Mouse (Mus musculus) gastrocnemius, postnatal 14 days (tissue): ENCODE results near the gene Shroom1. TPM values are rescaled to one million over a fixed set of nuclear protein-coding genes. Genes with fewer than 3 reads are reported as not detected.

Experiments
- DNase-seq: peaks from one replicate; pipeline ENCODE4 v3.0.0; 2021; ENCODE audit warnings: mixed read lengths
- intact Hi-C: fragments of 180-260 bp; cut with DNase I; formaldehyde crosslinking; loops from one replicate; pipeline ENCODE4 v1.15.1; 2025; ENCODE audit warnings: low total_unique reads
- total RNA-seq, 2 experiments: library from RNA; stranded (reverse); gene quantifications; 2 replicates each; pipeline ENCODE4 v1.2.3; 2021

Shroom1 gene
- total RNA-seq, 2 experiments from 2014 or later, result 0.31 to 0.38 TPM

- intact Hi-C loops, result no loop called here
- DNase-seq, result no peak
These were observed 13.1 kb upstream of the Shroom1 start for GRCm38 (mm10) chr11:53443861-53444260.

DNA sequence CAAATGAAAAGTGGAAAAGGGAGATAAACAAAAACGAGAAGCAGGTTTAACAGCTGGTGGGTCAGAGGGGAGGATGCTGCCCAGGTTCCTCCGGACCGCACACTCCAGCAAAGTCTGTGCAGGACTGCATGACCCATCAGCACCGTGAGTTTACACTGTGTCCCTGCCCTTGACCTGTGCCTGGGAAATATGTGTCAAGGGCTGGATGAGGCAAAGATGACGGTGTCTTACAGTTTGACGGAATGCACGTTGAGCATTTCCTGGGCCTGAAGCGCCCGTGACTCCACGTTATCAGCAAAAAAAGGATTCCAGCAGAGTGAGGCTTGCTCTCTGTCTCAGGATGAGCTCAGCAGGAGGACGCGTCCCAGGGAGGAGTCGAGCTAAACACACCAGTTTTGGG, 11.4 kb upstream of the Shroom1 start:
- no peak for DNase-seq
- intact Hi-C loops, result no loop called here

- no peak for DNase-seq
- intact Hi-C loops, result no loop called here
These were observed 10.8 kb upstream of the Shroom1 start for GRCm38 (mm10) chr11:53446183-53446582.

DNA sequence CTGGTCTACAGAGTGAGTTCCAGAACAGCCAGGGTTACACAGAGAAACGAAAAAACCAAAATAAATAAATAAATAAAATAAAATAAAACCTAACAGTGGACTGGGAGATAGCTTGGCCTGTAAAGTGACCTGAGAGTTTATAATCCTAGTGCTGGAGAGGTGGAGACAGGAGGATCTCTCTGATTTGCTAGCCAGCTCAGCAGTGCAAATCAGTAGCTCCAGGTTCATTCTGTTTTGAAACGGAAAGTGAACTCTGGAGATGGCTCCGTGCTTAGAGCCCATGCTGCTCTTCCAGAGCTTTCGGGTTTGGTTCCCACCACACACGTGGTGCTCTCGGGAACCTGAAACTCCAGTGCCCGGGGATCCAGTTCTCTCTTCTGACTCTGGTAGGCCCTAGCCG, 9.0 kb upstream of the Shroom1 start:
- intact Hi-C loops, result no loop called here
- DNase-seq, result no peak

- intact Hi-C loops, result no loop called here
- peak; percentile 25 for DNase-seq
These were observed 8.5 kb upstream of the Shroom1 start for GRCm38 (mm10) chr11:53448529-53448928.

- DNase-seq, result no peak
- intact Hi-C loops, result no loop called here
These were observed 6.8 kb upstream of the Shroom1 start for GRCm38 (mm10) chr11:53450070-53450705.

DNA sequence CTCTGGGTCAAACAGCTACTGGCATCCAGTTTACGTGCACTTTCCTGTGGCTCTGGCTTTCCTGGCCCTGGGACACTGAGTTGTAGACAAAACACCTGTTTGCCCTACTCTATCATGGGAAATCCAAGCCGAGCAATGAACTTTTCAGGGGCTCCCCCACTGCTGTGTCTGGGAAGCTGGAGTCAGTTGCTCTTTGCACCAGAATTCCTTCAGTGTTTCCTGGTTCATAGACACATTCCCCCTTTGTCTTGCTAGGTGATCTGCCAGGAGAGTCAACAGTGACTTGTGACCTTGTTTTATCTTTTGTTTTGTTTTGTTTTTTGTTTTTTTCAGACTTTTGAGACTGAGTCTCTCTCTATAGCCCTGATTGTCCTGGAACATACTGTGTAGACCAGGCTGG, 5.6 kb upstream of the Shroom1 start:
- no peak for DNase-seq
- intact Hi-C loops, result no loop called here

DNA sequence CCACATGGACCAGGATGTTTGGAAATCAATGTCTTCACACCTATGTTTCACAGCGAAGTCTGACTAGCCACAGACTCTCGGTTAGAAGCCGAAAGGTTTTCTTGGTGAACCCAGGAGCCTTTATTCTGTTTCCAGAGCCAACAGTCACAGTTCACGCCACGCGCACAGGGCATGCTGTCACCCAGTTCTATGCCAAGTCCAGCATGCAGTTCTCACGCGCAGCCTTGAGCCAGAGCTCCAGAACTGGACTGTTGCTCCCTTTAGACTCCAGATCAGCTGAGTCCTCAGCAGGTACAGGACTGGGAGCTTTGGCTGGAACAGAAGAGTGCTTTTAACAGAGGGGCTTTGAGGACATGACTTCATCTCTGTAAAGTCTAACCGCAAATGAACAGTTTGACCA, 4.6 kb upstream of the Shroom1 start:
- intact Hi-C loops, result no loop called here
- no peak for DNase-seq

GRCm38 (mm10) chr11:53453031-53453430, 4.0 kb upstream of the Shroom1 start:
- no peak for DNase-seq
- intact Hi-C loops, result no loop called here

- intact Hi-C loops, result no loop called here
- DNase-seq, result no peak
These were observed 458 bp downstream of the Shroom1 start for GRCm38 (mm10) chr11:53457372-53457954.

DNA sequence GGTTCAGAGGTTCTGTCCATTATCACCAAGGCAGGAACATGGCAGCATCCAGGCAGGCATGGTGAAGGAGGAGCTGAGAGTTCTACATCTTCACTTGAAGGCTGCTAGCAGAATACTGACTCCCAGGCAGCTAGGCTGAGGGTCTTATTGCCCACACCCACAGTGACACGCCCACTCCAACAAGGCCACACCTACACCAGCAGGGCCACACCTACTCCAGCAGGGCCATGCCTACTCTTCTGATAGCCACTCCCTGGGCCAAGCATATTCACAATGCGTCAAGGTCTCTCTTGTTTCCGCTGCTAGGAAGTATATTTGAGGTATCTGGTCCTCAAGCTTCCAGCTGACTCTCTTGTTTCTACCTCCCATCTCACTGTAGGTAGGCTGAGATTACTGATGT, 2.0 kb downstream of the Shroom1 start:
- intact Hi-C loops, result no loop called here
- DNase-seq, result no peak

DNA sequence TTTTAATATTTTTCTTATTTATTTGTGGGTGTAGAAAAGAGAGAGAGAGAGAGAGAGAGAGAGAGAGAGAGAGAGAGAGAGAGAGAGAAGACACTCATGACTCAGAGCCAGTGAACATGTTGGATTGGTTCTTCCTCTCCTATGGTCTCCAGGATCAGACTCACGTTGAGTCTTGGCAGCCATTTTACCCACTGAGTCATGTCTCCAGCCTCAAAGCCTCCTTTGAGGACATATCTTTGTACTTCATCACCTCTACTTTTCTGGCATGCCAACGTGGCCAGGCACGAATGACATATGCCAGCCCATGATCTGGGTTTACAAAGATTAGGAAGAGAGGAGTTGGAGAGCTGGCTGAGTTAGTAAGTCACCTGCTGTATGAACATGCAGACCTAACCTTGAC, 3.2 kb downstream of the Shroom1 start:
- intact Hi-C loops, result no loop called here
- no peak for DNase-seq

DNA sequence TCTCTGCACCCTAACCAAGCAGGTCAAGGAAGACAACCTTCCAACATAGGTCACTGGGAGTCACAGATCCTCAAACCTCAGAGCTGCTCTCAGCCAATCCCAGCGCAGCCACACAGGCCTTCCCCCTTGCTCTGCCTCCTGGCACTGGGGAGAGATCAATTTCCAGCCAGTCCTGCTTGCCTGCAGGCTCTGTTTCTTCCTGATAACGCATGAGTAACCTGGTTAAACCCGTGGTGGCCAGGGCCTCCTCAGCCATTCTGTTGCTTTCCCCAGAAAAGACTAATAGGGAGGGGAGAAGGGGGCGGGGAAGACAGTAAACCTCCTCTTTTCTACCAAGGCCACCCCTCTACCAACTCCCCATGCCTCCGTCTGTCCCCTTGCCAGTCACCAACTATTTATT, 4.7 kb downstream of the Shroom1 start:
- DNase-seq, result no peak
- intact Hi-C loops, result no loop called here

DNA sequence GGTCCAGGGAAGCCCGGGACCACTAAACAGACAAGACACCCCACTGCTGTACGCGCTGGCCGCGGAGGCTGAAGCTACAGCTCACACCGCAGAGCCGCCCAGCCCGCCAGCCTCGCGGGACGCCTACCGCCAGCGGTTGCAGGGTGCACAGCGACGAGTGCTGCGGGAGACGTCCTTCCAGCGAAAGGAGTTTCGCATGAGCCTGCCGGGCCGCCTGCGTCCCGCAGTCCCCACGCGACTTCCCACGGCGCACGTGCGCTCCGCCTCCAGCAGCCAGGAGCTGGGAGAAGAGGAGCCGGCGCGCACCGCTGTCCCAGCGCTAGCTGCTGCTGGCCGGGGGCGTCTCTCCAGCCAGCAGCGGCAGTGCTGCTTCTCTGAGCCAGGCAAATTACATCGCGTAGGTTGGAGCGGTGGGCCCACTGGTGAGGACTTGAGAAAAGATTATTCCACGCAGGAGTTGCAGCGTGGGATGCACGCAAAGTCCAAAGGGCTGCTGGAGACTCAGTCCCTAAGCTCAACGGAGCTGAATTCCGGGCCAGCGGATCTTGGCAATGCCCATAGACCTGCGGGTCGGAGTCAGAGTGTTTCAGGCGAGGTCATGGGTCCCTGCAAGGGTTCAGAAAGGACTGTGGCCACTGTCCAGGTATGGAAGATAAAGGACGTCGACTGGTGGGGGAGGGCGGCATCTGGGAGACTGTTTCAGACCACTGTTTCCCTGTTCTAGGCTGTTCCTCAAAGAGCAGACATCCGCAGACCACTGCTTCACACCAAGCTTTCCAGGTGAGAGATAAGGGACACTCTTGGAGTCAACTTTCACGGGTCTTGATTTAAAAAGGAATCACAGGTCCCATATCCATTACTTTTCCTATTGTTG, 6.8 kb downstream of the Shroom1 start:
- no peak for DNase-seq
- intact Hi-C loops, result no loop called here

GRCm38 (mm10) chr11:53466231-53466971, 9.4 kb downstream of the Shroom1 start:
- intact Hi-C loops, result no loop called here
- DNase-seq, result peak; percentile 83

GRCm38 (mm10) chr11:53469294-53469967, 12.4 kb downstream of the Shroom1 start:
- intact Hi-C loops, result no loop called here
- no peak for DNase-seq

GRCm38 (mm10) chr11:53469968-53470695, 13.1 kb downstream of the Shroom1 start, which contains the start of gene Gm9837:
Gene Gm9837 (minus strand): TSS chr11:53470479.
- intact Hi-C loops, result loop anchor here (5.0 to 10.0 kb wide), 2 partner anchors 65 to 157 kb away; no protein-coding TSS in a partner anchor
- DNase-seq, result peak; percentile 90

GRCm38 (mm10) chr11:53472709-53473108, 15.7 kb downstream of the Shroom1 start:
- intact Hi-C loops, result loop anchor here (5.0 to 10.0 kb wide), 2 partner anchors 62 to 155 kb away; no protein-coding TSS in a partner anchor
- DNase-seq, result no peak

- intact Hi-C loops, result loop anchor here (10.0 kb wide), 1 partner anchor 59 kb away; no protein-coding TSS in a partner anchor
These were observed 18.6 kb downstream of the Shroom1 start for GRCm38 (mm10) chr11:53475620-53476019.

More at GRCm38 (mm10) chr11:53475620-53476019, 18.6 kb downstream of the Shroom1 start:
- DNase-seq, result no peak
